Mouse (Mus musculus): Measurements from ENCODE around the gene Ttc30a2. TPM values are rescaled to one million over a fixed set of nuclear protein-coding genes. Genes with fewer than 3 reads are reported as not detected.

The Ttc30a2 gene
- polyA plus RNA-seq, 1 experiment from 2014 or later, result 0.54 TPM

GRCm38 (mm10) chr2:75964512-75964911, 13.5 kb downstream of the Ttc30a2 start:
- ATAC-seq (ENCODE audit: low read depth), result peak; percentile 60
- H3K9ac ChIP-seq (ENCODE audit: low read length), result peak overlapping the region; percentile 21; the same call in 1 of the 2 replicates

GRCm38 (mm10) chr2:75964051-75964450, 13.9 kb downstream of the Ttc30a2 start:
- H3K4me2 ChIP-seq (ENCODE audit: low read depth, low read length), result peak overlapping the region; percentile 40
- H3K9ac ChIP-seq (ENCODE audit: low read length), result peak overlapping the region; percentile 22; the same call in 1 of the 2 replicates
- no peak for ATAC-seq (ENCODE audit: low read depth)
- H3K4me1 ChIP-seq (replicated peaks; ENCODE audit: control insufficient read depth, insufficient read depth, low read length), result peaks cover 25% of the 10 kb centered on the region
- H3K27ac ChIP-seq (ENCODE audit: low read length), result no peak overlapping the region
- H3K9me3 ChIP-seq (ENCODE audit: control insufficient read depth, low read length), result no peaks in the 10 kb centered on the region
- H3K27me3 ChIP-seq (ENCODE audit: control insufficient read depth, insufficient read depth, low read depth, low read length), result no peaks in the 10 kb centered on the region
- WGBS, result 52% methylated on average over 5 of the region's 5 CpGs
- no peaks in the 10 kb centered on the region for H3K36me3 ChIP-seq (ENCODE audit: control insufficient read depth, insufficient read depth, low read length)
- no peak overlapping the region for H3K4me3 ChIP-seq (ENCODE audit: low read length)

More at GRCm38 (mm10) chr2:75964512-75964911, 13.5 kb downstream of the Ttc30a2 start:
- no peaks in the 10 kb centered on the region for H3K9me3 ChIP-seq (ENCODE audit: control insufficient read depth, low read length)
- peaks cover 21% of the 10 kb centered on the region for H3K4me1 ChIP-seq (replicated peaks; ENCODE audit: control insufficient read depth, insufficient read depth, low read length)
- H3K4me2 ChIP-seq (ENCODE audit: low read depth, low read length), result peak overlapping the region; percentile 40
- 10% methylated on average over 14 of the region's 14 CpGs for WGBS
- no peaks in the 10 kb centered on the region for H3K27me3 ChIP-seq (ENCODE audit: control insufficient read depth, insufficient read depth, low read depth, low read length)
- H3K27ac ChIP-seq (ENCODE audit: low read length), result no peak overlapping the region
- peak overlapping the region; percentile 23 for H3K4me3 ChIP-seq (ENCODE audit: low read length)
- no peaks in the 10 kb centered on the region for H3K36me3 ChIP-seq (ENCODE audit: control insufficient read depth, insufficient read depth, low read length)

- Histone ChIP-seq H3K4me3 (ENCODE audit: low read length) (no peak overlapping the region), H3K4me1 (replicated peaks; ENCODE audit: control insufficient read depth, insufficient read depth, low read length) (peaks cover 27% of the 10 kb centered on the region), H3K36me3 (ENCODE audit: control insufficient read depth, insufficient read depth, low read length) (no peaks in the 10 kb centered on the region), H3K9me3 (ENCODE audit: control insufficient read depth, low read length) (no peaks in the 10 kb centered on the region), H3K9ac (ENCODE audit: low read length) (no peak overlapping the region), H3K27me3 (ENCODE audit: control insufficient read depth, insufficient read depth, low read depth, low read length) (no peaks in the 10 kb centered on the region), H3K4me2 (ENCODE audit: low read depth, low read length) (no peak overlapping the region), H3K27ac (ENCODE audit: low read length) (no peak overlapping the region)
- 78% methylated on average over 10 of the region's 10 CpGs for WGBS
- no peak for ATAC-seq (ENCODE audit: low read depth)
Measured at GRCm38 (mm10) chr2:75963211-75963840, 14.6 kb downstream of the Ttc30a2 start.

- Histone ChIP-seq H3K4me1 (replicated peaks; ENCODE audit: control insufficient read depth, insufficient read depth, low read length) (peaks cover 27% of the 10 kb centered on the region), H3K27ac (ENCODE audit: low read length) (peak overlapping the region; percentile 84), H3K4me3 (ENCODE audit: low read length) (no peak overlapping the region), H3K27me3 (ENCODE audit: control insufficient read depth, insufficient read depth, low read depth, low read length) (no peaks in the 10 kb centered on the region), H3K9me3 (ENCODE audit: control insufficient read depth, low read length) (no peaks in the 10 kb centered on the region), H3K9ac (ENCODE audit: low read length) (peak overlapping the region; percentile 13), H3K36me3 (ENCODE audit: control insufficient read depth, insufficient read depth, low read length) (no peaks in the 10 kb centered on the region), H3K4me2 (ENCODE audit: low read depth, low read length) (peak overlapping the region; percentile 25)
- ATAC-seq (ENCODE audit: low read depth), result peak; percentile 58
- 40% methylated on average over 15 of the region's 15 CpGs for WGBS
Measured at GRCm38 (mm10) chr2:75960366-75961330, 17.3 kb downstream of the Ttc30a2 start.

GRCm38 (mm10) chr2:75959850-75960365, 18.1 kb downstream of the Ttc30a2 start:
- no peaks in the 10 kb centered on the region for H3K9me3 ChIP-seq (ENCODE audit: control insufficient read depth, low read length)
- H3K9ac ChIP-seq (ENCODE audit: low read length), result peak overlapping the region; percentile 48
- 14% methylated on average over 15 of the region's 15 CpGs for WGBS
- no peak overlapping the region for H3K4me3 ChIP-seq (ENCODE audit: low read length)
- H3K4me1 ChIP-seq (replicated peaks; ENCODE audit: control insufficient read depth, insufficient read depth, low read length), result peaks cover 27% of the 10 kb centered on the region
- H3K4me2 ChIP-seq (ENCODE audit: low read depth, low read length), result peak overlapping the region; percentile 25
- H3K27ac ChIP-seq (ENCODE audit: low read length), result peak overlapping the region; percentile 84
- H3K27me3 ChIP-seq (ENCODE audit: control insufficient read depth, insufficient read depth, low read depth, low read length), result no peaks in the 10 kb centered on the region
- peak; percentile 80 for ATAC-seq (ENCODE audit: low read depth)
- no peaks in the 10 kb centered on the region for H3K36me3 ChIP-seq (ENCODE audit: control insufficient read depth, insufficient read depth, low read length)

GRCm38 (mm10) chr2:75959183-75959849, 18.7 kb downstream of the Ttc30a2 start:
- 22% methylated on average over 18 of the region's 18 CpGs for WGBS
- no peaks in the 10 kb centered on the region for H3K9me3 ChIP-seq (ENCODE audit: control insufficient read depth, low read length)
- peak overlapping the region; percentile 48; the same call in 1 of the 2 replicates for H3K9ac ChIP-seq (ENCODE audit: low read length)
- no peaks in the 10 kb centered on the region for H3K27me3 ChIP-seq (ENCODE audit: control insufficient read depth, insufficient read depth, low read depth, low read length)
- H3K4me1 ChIP-seq (replicated peaks; ENCODE audit: control insufficient read depth, insufficient read depth, low read length), result peaks cover 26% of the 10 kb centered on the region
- H3K27ac ChIP-seq (ENCODE audit: low read length), result peak overlapping the region; percentile 84
- H3K36me3 ChIP-seq (ENCODE audit: control insufficient read depth, insufficient read depth, low read length), result no peaks in the 10 kb centered on the region
- H3K4me3 ChIP-seq (ENCODE audit: low read length), result no peak overlapping the region
- peak overlapping the region; percentile 25 for H3K4me2 ChIP-seq (ENCODE audit: low read depth, low read length)
- ATAC-seq (ENCODE audit: low read depth), result 0 out of 2 replicates have a peak, but pooled peaks have one; percentile 15

GRCm38 (mm10) chr2:75955709-75956108, 22.3 kb downstream of the Ttc30a2 start:
- Histone ChIP-seq H3K36me3 (ENCODE audit: control insufficient read depth, insufficient read depth, low read length) (no peaks in the 10 kb centered on the region), H3K9me3 (ENCODE audit: control insufficient read depth, low read length) (no peaks in the 10 kb centered on the region), H3K4me1 (replicated peaks; ENCODE audit: control insufficient read depth, insufficient read depth, low read length) (peaks cover 16% of the 10 kb centered on the region), H3K4me3 (ENCODE audit: low read length) (no peak overlapping the region), H3K27ac (ENCODE audit: low read length) (no peak overlapping the region), H3K9ac (ENCODE audit: low read length) (no peak overlapping the region), H3K27me3 (ENCODE audit: control insufficient read depth, insufficient read depth, low read depth, low read length) (no peaks in the 10 kb centered on the region), H3K4me2 (ENCODE audit: low read depth, low read length) (no peak overlapping the region)
- no peak for ATAC-seq (ENCODE audit: low read depth)
- WGBS, result 38% methylated on average over 14 of the region's 14 CpGs

GRCm38 (mm10) chr2:75953320-75953719, 24.6 kb downstream of the Ttc30a2 start:
- no peaks in the 10 kb centered on the region for H3K9me3 ChIP-seq (ENCODE audit: control insufficient read depth, low read length)
- no peaks in the 10 kb centered on the region for H3K27me3 ChIP-seq (ENCODE audit: control insufficient read depth, insufficient read depth, low read depth, low read length)
- no peaks in the 10 kb centered on the region for H3K36me3 ChIP-seq (ENCODE audit: control insufficient read depth, insufficient read depth, low read length)
- no peak overlapping the region for H3K9ac ChIP-seq (ENCODE audit: low read length)
- ATAC-seq (ENCODE audit: low read depth), result no peak
- no peak overlapping the region for H3K4me2 ChIP-seq (ENCODE audit: low read depth, low read length)
- whole genome bisulfite sequencing, result 85% methylated on average over 5 of the region's 5 CpGs
- H3K27ac ChIP-seq (ENCODE audit: low read length), result no peak overlapping the region
- H3K4me1 ChIP-seq (replicated peaks; ENCODE audit: control insufficient read depth, insufficient read depth, low read length), result no peaks in the 10 kb centered on the region
- no peak overlapping the region for H3K4me3 ChIP-seq (ENCODE audit: low read length)
